Mouse (Mus musculus) stomach, embryonic 16.5 days (tissue): ENCODE measurements around the gene Cavin1. TPM values are rescaled to one million over a fixed set of nuclear protein-coding genes. Genes with fewer than 3 reads are reported as not detected.
"Not testable (repeated sequence)": the region's sequence is repeated elsewhere in the genome, so short reads cannot be mapped to it uniquely, and the experiment has no call there.

Experiments used
- ATAC-seq: fragments of 200-750 bp; cut with Nextera tagmentation; 2 replicates; pipeline ENCODE4 v1.8.0; 2017; ENCODE audit warnings: moderate number of reproducible peaks, moderate TSS enrichment; ENCODE audit not compliant: insufficient read depth, low FRiP score
- H3K27ac ChIP-seq: fragments of 300-500 bp; sonication (generic); 2 replicates; pipeline ENCODE4 v1.5.1; 2014; ENCODE audit warnings: low read length
- H3K27me3 ChIP-seq: fragments of 300-500 bp; sonication (generic); 2 replicates; pipeline ENCODE4 v1.6.1; 2014; ENCODE audit warnings: low read length, control low read depth, mixed read lengths; ENCODE audit not compliant: control insufficient read depth, insufficient read depth
- H3K36me3 ChIP-seq: fragments of 300-500 bp; sonication (generic); 2 replicates; pipeline ENCODE4 v1.6.1; 2014; ENCODE audit warnings: low read length; ENCODE audit not compliant: control insufficient read depth, insufficient read depth
- H3K4me1 ChIP-seq: fragments of 300-500 bp; sonication (generic); 2 replicates; pipeline ENCODE4 v1.6.1; 2014; ENCODE audit warnings: low read length, control low read depth, mixed read lengths; ENCODE audit not compliant: control insufficient read depth, insufficient read depth
- H3K4me2 ChIP-seq: fragments of 300-500 bp; sonication (generic); 2 replicates; pipeline ENCODE4 v1.6.1; 2014; ENCODE audit warnings: low read depth, low read length, mixed read lengths
- H3K4me3 ChIP-seq: fragments of 300-500 bp; sonication (generic); replicated peaks from 2 replicates; pipeline ENCODE4 v1.5.1; 2014; ENCODE audit warnings: mild to moderate bottlenecking, low read length
- H3K9ac ChIP-seq: fragments of 300-500 bp; sonication (generic); 2 replicates; pipeline ENCODE4 v1.6.1; 2014; ENCODE audit warnings: low read length
- H3K9me3 ChIP-seq: fragments of 300-500 bp; sonication (generic); replicated peaks from 2 replicates; pipeline ENCODE4 v1.6.1; 2016; ENCODE audit warnings: low read length, control low read depth; ENCODE audit not compliant: control insufficient read depth
- WGBS: fragments of 180-500 bp; shearing (Covaris S2); extraction: QIAGEN DNeasy Blood & Tissue Kit; methylation state at CpG from one replicate; pipeline ENCODE4 v1.1.7; 2014; 5-methylcytosine and 5-hydroxymethylcytosine counted together
- polyA plus RNA-seq: library from polyadenylated mRNA; unstranded; fragments of >200 nt; fragmentation: Nextera tagmentation; extraction: Ambion mirVana; gene quantifications from 2 replicates; pipeline ENCODE4 v1.2.1, GENCODE M21; 2015

The Cavin1 gene
- polyA plus RNA-seq = 381 and 403 TPM in 2 replicates

- peak within 1 kb of the TSS; percentile 90 for H3K9ac ChIP-seq
- ATAC-seq = peak; percentile 93
- under 1% methylated on average over 20 of the region's 20 CpGs for WGBS
- H3K4me2 ChIP-seq = peak within 1 kb of the TSS; percentile 73
- no peaks in the 10 kb centered on the region for H3K36me3 ChIP-seq
- H3K4me1 ChIP-seq = peaks cover 46% of the 10 kb centered on the region
- 0 out of 2 replicates have a peak, but pooled peaks cover 4% of the 10 kb centered on the region for H3K27me3 ChIP-seq
- peak within 1 kb of the TSS; percentile 91 for H3K4me3 ChIP-seq
- no peaks in the 10 kb centered on the region for H3K9me3 ChIP-seq
- peak within 1 kb of the TSS; percentile 97 for H3K27ac ChIP-seq
Observed at GRCm38 (mm10) chr11:100970557-100970937, at the start of gene Cavin1. Cavin1 (minus strand) TSS chr11:100970887.

GRCm38 (mm10) chr11:101011641-101012040 is 41.0 kb upstream of the Cavin1 start:
- H3K9ac ChIP-seq = no peak overlapping the region
- no peaks in the 10 kb centered on the region for H3K27me3 ChIP-seq
- H3K4me1 ChIP-seq = peaks cover 13% of the 10 kb centered on the region
- peaks cover 10% of the 10 kb centered on the region; the same call in 1 of the 2 replicates for H3K36me3 ChIP-seq
- H3K9me3 ChIP-seq = no peaks in the 10 kb centered on the region
- no peak overlapping the region for H3K4me2 ChIP-seq
- H3K4me3 ChIP-seq = no peak overlapping the region
- WGBS = 81% methylated on average over 6 of the region's 6 CpGs
- no peak for ATAC-seq
- no peak overlapping the region for H3K27ac ChIP-seq

GRCm38 (mm10) chr11:101009888-101010784 is 39.4 kb upstream of the Cavin1 start:
- no peak for ATAC-seq
- Histone ChIP-seq H3K4me2 (peak overlapping the region; percentile 88), H3K27me3 (no peaks in the 10 kb centered on the region), H3K9me3 (no peaks in the 10 kb centered on the region), H3K27ac (peak overlapping the region; percentile 82), H3K9ac (peak overlapping the region; percentile 85), H3K4me1 (peaks cover 13% of the 10 kb centered on the region), H3K4me3 (peak overlapping the region; percentile 61), H3K36me3 (peaks cover 9% of the 10 kb centered on the region; the same call in 1 of the 2 replicates)
- WGBS = 6% methylated on average over 29 of the region's 29 CpGs

DNA sequence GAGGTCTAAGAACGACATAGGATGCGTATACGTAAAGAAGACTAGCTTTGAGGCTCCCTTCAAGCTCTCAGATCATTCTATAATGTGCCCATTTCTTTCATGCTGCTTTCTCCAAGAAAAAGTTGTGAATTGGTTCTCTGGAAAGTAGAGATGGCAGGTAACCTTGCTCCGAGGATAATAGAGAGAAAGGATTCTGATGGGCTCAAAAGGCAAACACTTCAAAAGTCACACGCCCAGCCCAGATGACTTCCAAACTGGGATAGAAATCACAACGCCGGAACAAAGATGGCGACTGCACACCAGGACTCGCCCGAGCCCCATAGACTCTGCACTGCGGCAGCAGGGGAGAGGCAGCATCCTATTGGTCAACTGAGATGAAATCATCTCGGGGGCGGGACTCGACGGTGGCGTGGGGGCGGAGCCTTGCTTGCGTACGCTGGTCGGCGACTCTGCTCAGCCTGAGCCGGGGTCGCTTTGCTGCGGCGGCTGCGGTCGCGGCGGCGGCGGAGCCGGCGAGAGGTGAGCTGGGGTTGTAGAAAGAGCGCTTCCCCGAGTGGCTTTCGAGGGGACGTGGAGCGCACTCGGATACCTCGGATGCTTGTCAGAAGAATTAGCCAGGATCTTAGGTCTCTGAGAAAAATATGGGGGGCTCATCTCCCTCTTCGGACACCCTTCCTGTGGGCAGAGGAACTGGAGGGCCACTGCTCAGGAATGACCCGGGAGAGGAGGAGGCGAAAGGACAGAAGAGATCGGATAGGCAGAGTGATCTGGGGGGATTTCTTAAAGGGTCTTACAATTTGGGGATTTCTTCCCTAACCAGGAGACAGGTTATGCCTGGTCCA is 38.6 kb upstream of the Cavin1 start, which contains the start of gene Atp6v0a1:
Gene Atp6v0a1 (plus strand): TSS at position 407 of the 842 bp plus-strand sequence.
- H3K4me3 ChIP-seq = peak within 1 kb of the TSS; percentile 61
- H3K4me1 ChIP-seq = peaks cover 13% of the 10 kb centered on the region
- peak; percentile 100 for ATAC-seq
- H3K9ac ChIP-seq = peak within 1 kb of the TSS; percentile 85
- no peaks in the 10 kb centered on the region for H3K9me3 ChIP-seq
- H3K27ac ChIP-seq = peak within 1 kb of the TSS; percentile 82
- under 1% methylated on average over 44 of the region's 44 CpGs for WGBS
- H3K36me3 ChIP-seq = peaks cover 6% of the 10 kb centered on the region; the same call in 1 of the 2 replicates
- peak within 1 kb of the TSS; percentile 88 for H3K4me2 ChIP-seq
- no peaks in the 10 kb centered on the region for H3K27me3 ChIP-seq

DNA sequence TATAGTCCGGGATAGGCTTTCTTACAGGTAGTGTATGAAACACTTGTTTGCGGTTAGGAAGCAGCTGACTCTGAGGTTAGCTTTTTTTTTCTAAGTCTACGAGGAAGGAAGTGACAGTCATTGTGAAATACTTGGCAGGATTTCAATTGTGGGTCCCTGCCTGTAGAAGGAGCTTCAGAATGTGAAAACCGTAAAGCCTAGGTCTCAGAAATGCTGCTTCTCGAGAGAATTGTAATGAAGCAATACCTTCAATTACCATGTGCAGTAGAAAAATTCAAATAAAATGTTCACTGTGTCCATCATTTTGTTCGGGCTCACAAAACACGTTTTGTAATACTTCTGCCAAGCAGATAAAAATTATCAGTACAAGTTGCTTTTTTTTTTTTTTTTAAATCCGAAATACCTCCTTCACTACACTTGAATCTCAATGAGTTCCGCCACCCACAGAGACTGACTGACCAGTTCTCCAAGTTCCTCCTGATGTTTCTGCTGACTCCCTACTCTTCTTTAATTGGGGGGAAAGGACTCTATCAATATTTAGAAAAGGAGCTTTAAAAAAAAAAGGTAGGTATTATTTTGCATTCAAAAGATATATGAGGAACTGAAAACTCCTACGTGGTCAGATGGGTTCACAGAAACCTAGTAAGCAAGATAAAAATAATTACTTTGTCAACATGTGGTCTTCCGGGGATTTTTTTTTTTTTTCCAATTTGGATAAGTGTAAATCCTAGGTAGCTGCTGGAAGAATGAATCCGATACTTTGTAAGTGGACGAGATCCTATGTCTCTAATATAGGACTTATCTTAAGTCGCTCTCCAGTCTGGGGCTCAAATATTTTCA is 37.7 kb upstream of the Cavin1 start:
- Histone ChIP-seq H3K27ac (peak overlapping the region; percentile 77), H3K9ac (peak overlapping the region; percentile 66), H3K9me3 (no peaks in the 10 kb centered on the region), H3K4me2 (peak overlapping the region; percentile 88), H3K36me3 (no peaks in the 10 kb centered on the region), H3K27me3 (no peaks in the 10 kb centered on the region), H3K4me1 (peaks cover 13% of the 10 kb centered on the region), H3K4me3 (peak overlapping the region; percentile 61)
- WGBS = 42% methylated on average over 14 of the region's 14 CpGs
- no peak for ATAC-seq

DNA sequence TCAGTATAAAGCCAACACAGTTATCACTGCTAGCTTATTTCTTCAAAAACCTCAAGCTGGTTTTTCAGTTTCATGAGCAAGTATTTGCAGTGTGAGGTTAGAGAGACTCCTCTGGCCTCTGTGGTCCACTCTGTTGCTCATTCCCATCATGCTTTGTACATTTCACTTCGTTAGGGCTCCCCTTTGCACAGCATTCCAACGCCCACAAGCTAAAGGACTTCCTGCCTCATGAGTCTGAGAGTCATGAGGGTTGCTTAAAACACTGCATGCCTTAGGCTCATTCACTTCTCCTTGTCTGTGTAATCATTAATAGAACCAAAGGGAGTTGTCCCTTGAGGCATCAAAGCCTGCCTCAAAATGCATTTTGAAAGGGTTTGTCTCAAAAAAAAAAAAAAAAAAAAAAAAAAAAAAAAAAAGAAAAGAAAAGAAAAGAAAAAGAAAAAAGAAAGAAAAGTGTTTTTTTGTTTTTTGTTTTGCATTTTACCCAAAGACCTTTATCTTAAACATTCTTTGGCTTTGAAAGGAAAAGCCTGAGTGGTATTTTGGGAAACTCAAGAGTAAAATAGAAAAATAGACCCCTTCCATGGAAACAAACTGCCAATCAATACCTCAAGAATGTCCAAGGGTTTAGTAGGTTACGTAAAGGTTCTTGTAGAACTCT is 32.5 kb upstream of the Cavin1 start:
- 35% methylated on average over 3 of the region's 3 CpGs for WGBS
- no peaks in the 10 kb centered on the region for H3K9me3 ChIP-seq
- peak overlapping the region; percentile 23; the same call in 1 of the 2 replicates for H3K27ac ChIP-seq
- peak; percentile 37; the same call in 1 of the 2 replicates for ATAC-seq
- no peak overlapping the region for H3K4me3 ChIP-seq
- no peak overlapping the region for H3K4me2 ChIP-seq
- H3K27me3 ChIP-seq = no peaks in the 10 kb centered on the region
- H3K4me1 ChIP-seq = no peaks in the 10 kb centered on the region
- no peak overlapping the region for H3K9ac ChIP-seq
- no peaks in the 10 kb centered on the region for H3K36me3 ChIP-seq

- H3K9me3 ChIP-seq, H3K4me2 ChIP-seq, H3K27me3 ChIP-seq, H3K9ac ChIP-seq, H3K36me3 ChIP-seq, ATAC-seq, H3K4me1 ChIP-seq, H3K27ac ChIP-seq, H3K4me3 ChIP-seq: not testable (repeated sequence)
- 84% methylated on average over 6 of the region's 6 CpGs for WGBS
Observed at GRCm38 (mm10) chr11:101001875-101002552, 31.3 kb upstream of the Cavin1 start.
